Mouse (Mus musculus) MEL (cell line): Measurements from ENCODE around the gene Kcns1.

ENCODE experiments used
- CHD2 ChIP-seq: IDR thresholded peaks from 2 replicates; pipeline ENCODE4 v1.6.1; 2011; ENCODE audit warnings: low read length, improper control_type of control experiment
- EP300 ChIP-seq, 2 experiments: IDR thresholded peaks; 2 replicates each; pipeline ENCODE4 v1.6.1; 2011; ENCODE audit warnings: improper control_type of control experiment in 2 of 2, low read length in 2 of 2, low read depth in 1 of 2, mild to moderate bottlenecking in 1 of 2
- HCFC1 ChIP-seq: IDR thresholded peaks from 2 replicates; pipeline ENCODE4 v1.6.1; 2012; ENCODE audit warnings: low read depth, mild to moderate bottlenecking, inconsistent platforms, low read length, improper control_type of control experiment, moderate library complexity
- NELFE ChIP-seq: IDR thresholded peaks from 2 replicates; pipeline ENCODE4 v1.6.1; 2011; ENCODE audit warnings: low read depth, low read length, improper control_type of control experiment
- NRF1 ChIP-seq: IDR thresholded peaks from 2 replicates; pipeline ENCODE4 v1.6.1; 2014; ENCODE audit warnings: low read depth, mild to moderate bottlenecking, inconsistent platforms, low read length, improper control_type of control experiment, moderate library complexity; ENCODE audit not compliant: poor library complexity, insufficient read depth, severe bottlenecking
- TCF12 ChIP-seq: IDR thresholded peaks from 2 replicates; pipeline ENCODE4 v1.6.1; 2014; ENCODE audit warnings: low read depth, mild to moderate bottlenecking, inconsistent platforms, low read length, improper control_type of control experiment, moderate library complexity
- USF1 ChIP-seq: IDR thresholded peaks from 2 replicates; pipeline ENCODE4 v1.6.1; 2014; ENCODE audit warnings: low read depth, mild to moderate bottlenecking, inconsistent platforms, low read length, improper control_type of control experiment, moderate library complexity

DNA sequence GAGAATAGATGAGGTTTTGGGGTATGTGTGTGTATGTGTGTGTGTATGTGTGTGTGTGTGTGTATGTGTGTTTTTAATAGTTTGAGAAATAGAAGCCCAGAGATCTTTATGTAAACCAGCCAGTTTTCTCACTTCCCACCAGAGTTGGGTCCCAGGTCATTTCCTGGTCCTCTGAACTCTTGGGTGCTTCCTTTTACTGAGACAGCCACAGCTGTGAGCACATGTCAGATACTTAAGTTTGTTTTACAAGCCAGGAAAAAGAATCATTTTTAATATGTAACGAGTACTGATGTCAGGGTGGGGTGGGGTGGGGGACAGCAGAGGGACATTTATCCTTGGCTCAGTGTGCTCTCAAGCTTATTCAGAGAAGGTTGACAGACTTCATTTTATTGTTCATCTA, 35.5 kb downstream of the Kcns1 start:
- TF ChIP-seq NRF1 (no peak), EP300 (IDR thresholded peaks at IDR 0.05; ENCODE audit: low read depth in 1 of 2, low read length in 2 of 2) (no peak), USF1 (no peak), TCF12 (no peak), HCFC1 (no peak), CHD2 (no peak), NELFE (no peak)
